Mouse (Mus musculus) stomach, postnatal 0 days (tissue): ENCODE data around the gene Zfyve21.

Source experiments
- CTCF ChIP-seq: IDR thresholded peaks from 2 replicates; pipeline ENCODE4 v1.5.1; 2016; ENCODE audit warnings: antibody characterized with exemption, low read depth, mild to moderate bottlenecking, moderate library complexity
- EP300 ChIP-seq: optimal IDR thresholded peaks from 2 replicates; pipeline ENCODE3; 2016; ENCODE audit warnings: antibody characterized with exemption

DNA sequence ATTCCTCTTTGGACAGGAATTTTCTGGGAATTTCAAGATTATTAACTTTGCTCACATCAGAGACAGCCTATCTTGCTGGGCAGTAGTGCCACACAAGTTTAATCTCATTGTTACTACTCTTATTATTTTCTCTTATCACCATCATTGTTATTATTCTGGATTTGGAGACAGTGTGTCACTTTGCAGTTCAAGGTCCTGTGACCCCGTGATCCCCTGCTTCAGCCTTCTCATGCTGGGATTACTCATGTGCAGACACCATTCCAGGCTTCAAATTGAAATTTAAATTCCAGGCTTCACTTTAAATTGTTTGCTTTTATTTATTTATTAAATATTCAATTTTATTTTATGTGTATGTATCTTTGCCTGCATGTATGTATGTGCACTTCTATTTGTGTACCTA, 55.8 kb downstream of the Zfyve21 start:
- TF ChIP-seq CTCF (no peak), EP300 (no peak)
